Mouse (Mus musculus) heart, adult 2 months (tissue): ENCODE data around the gene Tnfsf8. TPM values are rescaled to one million over a fixed set of nuclear protein-coding genes. Genes with fewer than 3 reads are reported as not detected.

ENCODE experiments used
- DNase-seq, 2 experiments: peaks; one replicate each; pipeline ENCODE4 v3.0.0; 2021
- H3K27ac ChIP-seq: fragments of 200-600 bp; 2 replicates; pipeline ENCODE4 v1.8.1; 2022
- H3K27me3 ChIP-seq: fragments of 200-500 bp; 2 replicates; pipeline ENCODE4 v1.6.1; 2012; ENCODE audit warnings: mild to moderate bottlenecking, low read length, inconsistent platforms, mixed read lengths; ENCODE audit not compliant: control insufficient read depth, insufficient read depth
- H3K36me3 ChIP-seq: fragments of 200-500 bp; 2 replicates; pipeline ENCODE4 v1.6.1; 2012; ENCODE audit warnings: low read length, inconsistent platforms; ENCODE audit not compliant: control insufficient read depth, insufficient read depth
- H3K4me1 ChIP-seq: fragments of 200-500 bp; 2 replicates; pipeline ENCODE4 v1.6.1; 2011; ENCODE audit warnings: low read length; ENCODE audit not compliant: control insufficient read depth, insufficient read depth
- H3K4me3 ChIP-seq: fragments of 200-600 bp; 2 replicates; pipeline ENCODE4 v1.8.1; 2022
- H3K79me2 ChIP-seq: fragments of 200-500 bp; replicated peaks from 2 replicates; pipeline ENCODE4 v1.6.1; 2012; ENCODE audit warnings: mild to moderate bottlenecking, inconsistent platforms, low read length, moderate library complexity, mixed read lengths; ENCODE audit not compliant: control insufficient read depth, insufficient read depth
- H3K9ac ChIP-seq: fragments of 200-500 bp; 2 replicates; pipeline ENCODE4 v1.6.1; 2012; ENCODE audit warnings: low read depth, mild to moderate bottlenecking, control low read depth, inconsistent platforms, low read length, mixed read lengths
- CTCF ChIP-seq: fragments of 200-600 bp; IDR thresholded peaks from 2 replicates; pipeline ENCODE4 v1.8.1; 2022; ENCODE audit warnings: antibody characterized with exemption, mild to moderate bottlenecking, moderate library complexity
- EP300 ChIP-seq: fragments of 200-500 bp; IDR thresholded peaks from 2 replicates; pipeline ENCODE4 v1.6.1; 2011; ENCODE audit warnings: low read depth, low read length, control low read depth; ENCODE audit not compliant: insufficient read depth
- POLR2A ChIP-seq: fragments of 200-500 bp; IDR thresholded peaks from 2 replicates; pipeline ENCODE4 v1.6.1; 2011; ENCODE audit warnings: mild to moderate bottlenecking, low read depth, low read length, control low read depth; ENCODE audit not compliant: insufficient read depth
- WGBS: fragments of 180-500 bp; shearing (Covaris S2); methylation state at CpG from one replicate; pipeline ENCODE4 v1.1.7; 2018; 5-methylcytosine and 5-hydroxymethylcytosine counted together
- intact Hi-C: fragments of 180-260 bp; cut with DNase I; formaldehyde crosslinking; loops from one replicate; pipeline ENCODE4 v1.15.1; 2025
- polyA plus RNA-seq: library from polyadenylated mRNA; depleted of rRNA; stranded (reverse); fragments of >200 nt; gene quantifications from 2 replicates; pipeline ENCODE4 v1.2.3, GENCODE M21; 2012
- total RNA-seq, 2 experiments: library from RNA; stranded (reverse); gene quantifications; 2 replicates each; pipeline ENCODE4 v1.2.3; 2021

Gene Tnfsf8
- total and polyA plus RNA-seq, 3 experiments, result 0.06 TPM; not detected in 2

DNA sequence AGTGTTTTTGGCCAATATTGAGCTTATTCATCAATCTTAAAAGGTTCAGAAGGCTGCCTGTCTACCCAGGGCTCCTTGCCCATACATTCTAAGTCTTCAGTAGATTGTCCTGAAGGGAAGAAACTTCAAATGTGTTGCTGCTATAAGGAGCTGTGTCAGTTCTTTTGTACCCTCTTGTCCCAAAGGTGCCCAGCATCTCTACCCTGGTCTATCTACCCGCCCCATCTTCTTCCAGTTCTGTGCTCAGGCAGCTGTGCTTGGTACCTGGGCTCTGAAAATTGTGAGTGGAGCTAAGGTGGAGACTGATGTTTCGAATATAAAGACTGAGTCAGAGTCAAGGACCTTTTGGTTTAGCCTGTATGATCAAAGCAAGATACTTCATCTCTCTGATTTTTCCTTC, 11.1 kb downstream of the Tnfsf8 start:
- H3K79me2 ChIP-seq, result no peaks in the 10 kb centered on the region
- H3K27me3 ChIP-seq, result no peaks in the 10 kb centered on the region; the same call in 1 of the 2 replicates
- H3K4me3 ChIP-seq, result no peak overlapping the region
- H3K36me3 ChIP-seq, result no peaks in the 10 kb centered on the region
- WGBS, result 74% methylated on average over 2 of the region's 2 CpGs
- no peak for DNase-seq
- TF ChIP-seq CTCF, result no peak
- H3K27ac ChIP-seq, result no peak overlapping the region
- H3K4me1 ChIP-seq, result no peaks in the 10 kb centered on the region
- intact Hi-C loops, result no loop called here
- H3K9ac ChIP-seq, result no peak overlapping the region

DNA sequence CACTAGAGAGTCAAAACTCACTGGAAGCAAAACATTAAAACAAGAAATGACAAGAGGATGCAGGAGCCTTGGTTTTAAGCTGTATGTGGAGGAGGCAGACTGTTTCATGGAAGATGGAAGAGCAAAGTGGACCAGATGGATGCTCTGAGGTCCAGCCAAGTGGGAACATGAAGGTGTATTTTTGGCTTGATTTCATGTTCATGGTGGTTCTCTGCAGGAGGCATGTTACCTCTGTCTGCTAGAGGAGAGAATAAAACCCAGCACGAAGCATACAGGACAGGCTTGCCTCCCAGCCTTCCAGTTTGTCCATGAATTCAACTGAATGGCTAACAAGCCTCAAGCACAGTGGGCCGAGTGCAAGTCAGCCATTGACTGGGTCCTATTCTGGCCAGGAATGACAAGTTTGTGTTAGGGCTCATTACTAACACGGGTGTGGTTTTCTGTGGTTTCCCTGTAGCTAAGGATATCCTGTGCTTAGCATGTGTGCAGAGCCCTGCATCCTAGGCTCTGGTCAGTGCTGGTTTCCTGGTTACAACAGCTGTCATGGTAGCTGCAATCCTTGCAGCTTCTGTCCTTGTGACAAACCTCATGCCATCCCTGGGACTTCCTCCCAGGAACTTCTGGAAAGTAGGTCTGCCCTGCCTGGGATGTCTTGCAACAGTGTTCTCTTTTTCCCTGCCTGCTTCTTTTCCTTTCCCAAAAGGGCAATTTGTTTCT, 14.1 kb downstream of the Tnfsf8 start:
- WGBS, result 60% methylated on average over 3 of the region's 3 CpGs
- Histone ChIP-seq H3K4me3 (no peak overlapping the region), H3K27ac (no peak overlapping the region), H3K9ac (no peak overlapping the region), H3K27me3 (no peaks in the 10 kb centered on the region; the same call in 1 of the 2 replicates), H3K79me2 (no peaks in the 10 kb centered on the region), H3K4me1 (no peaks in the 10 kb centered on the region), H3K36me3 (no peaks in the 10 kb centered on the region)
- TF ChIP-seq EP300 (no peak), CTCF (no peak), POLR2A (no peak)
- intact Hi-C loops, result no loop called here
- no peak for DNase-seq

GRCm38 (mm10) chr4:63845760-63846159, 15.4 kb downstream of the Tnfsf8 start:
- Histone ChIP-seq H3K9ac (no peak overlapping the region), H3K27me3 (no peaks in the 10 kb centered on the region; the same call in 1 of the 2 replicates), H3K4me3 (no peak overlapping the region), H3K27ac (no peak overlapping the region), H3K36me3 (no peaks in the 10 kb centered on the region), H3K4me1 (no peaks in the 10 kb centered on the region), H3K79me2 (no peaks in the 10 kb centered on the region)
- intact Hi-C loops, result loop anchor here (2.0 kb wide), 2 partner anchors 159 to 337 kb away; no protein-coding TSS in a partner anchor
- 53% methylated on average over 2 of the region's 2 CpGs for WGBS
- TF ChIP-seq POLR2A (no peak), EP300 (no peak), CTCF (no peak)
- no peak for DNase-seq

DNA sequence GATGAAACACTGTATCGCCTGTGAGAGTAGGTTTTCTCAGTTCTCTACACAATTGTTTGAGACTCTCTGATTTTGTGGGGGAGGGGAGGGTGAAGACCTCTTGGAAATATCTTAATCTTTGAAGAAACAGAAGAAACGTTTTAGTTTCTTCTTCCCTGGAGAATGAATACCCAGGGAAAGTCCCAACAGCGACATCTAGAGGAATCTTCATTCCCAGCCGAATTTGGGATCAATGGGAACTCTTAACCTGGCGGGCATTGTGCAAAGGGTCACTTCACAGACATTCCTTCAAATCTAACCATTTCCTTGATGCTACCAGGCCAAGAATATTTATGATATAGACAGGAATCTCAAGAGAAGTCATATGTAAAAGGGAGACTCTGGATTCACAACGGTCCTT, 17.2 kb downstream of the Tnfsf8 start:
- H3K9ac ChIP-seq, result no peak overlapping the region
- no peak overlapping the region for H3K4me3 ChIP-seq
- H3K27me3 ChIP-seq, result no peaks in the 10 kb centered on the region; the same call in 1 of the 2 replicates
- no peaks in the 10 kb centered on the region for H3K79me2 ChIP-seq
- TF ChIP-seq CTCF (peak; percentile 77), POLR2A (no peak)
- DNase-seq, result no peak
- 26% methylated on average over 6 of the region's 6 CpGs for WGBS
- no peaks in the 10 kb centered on the region for H3K4me1 ChIP-seq
- intact Hi-C loops, result loop anchor here (2.0 to 5.0 kb wide), 3 partner anchors 157 to 427 kb away; no protein-coding TSS in a partner anchor
- H3K36me3 ChIP-seq, result no peaks in the 10 kb centered on the region
- H3K27ac ChIP-seq, result no peak overlapping the region

DNA sequence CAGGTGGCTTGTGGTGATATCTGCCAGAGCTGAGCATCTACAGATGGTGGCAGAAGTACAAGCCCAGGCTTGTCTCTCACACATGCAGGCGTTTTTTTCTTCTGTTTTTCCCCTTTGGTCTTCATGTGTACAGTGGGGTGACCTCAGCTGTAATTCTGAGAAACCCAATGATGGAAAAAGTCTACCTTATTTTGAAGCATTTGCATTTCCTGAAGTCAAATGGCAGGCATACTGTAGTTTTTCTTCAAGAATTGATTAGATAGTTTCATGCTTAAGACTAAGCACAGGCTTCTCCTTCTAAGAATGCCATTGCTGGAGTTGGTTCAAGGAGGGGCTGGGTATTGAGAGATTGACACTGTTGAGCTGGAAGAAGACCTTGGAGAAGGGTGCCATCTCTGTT, 18.9 kb downstream of the Tnfsf8 start:
- intact Hi-C loops, result loop anchor here (5.0 kb wide), 1 partner anchor 425 kb away; no protein-coding TSS in a partner anchor
- no peaks in the 10 kb centered on the region; the same call in 1 of the 2 replicates for H3K27me3 ChIP-seq
- H3K4me1 ChIP-seq, result no peaks in the 10 kb centered on the region
- 43% methylated on average over 1 of the region's 1 CpGs for WGBS
- no peaks in the 10 kb centered on the region for H3K36me3 ChIP-seq
- TF ChIP-seq POLR2A, result no peak
- TF ChIP-seq CTCF, result no peak
- no peak for TF ChIP-seq EP300
- no peak overlapping the region for H3K4me3 ChIP-seq
- H3K27ac ChIP-seq, result no peak overlapping the region
- DNase-seq, result no peak
- no peaks in the 10 kb centered on the region for H3K79me2 ChIP-seq
- H3K9ac ChIP-seq, result no peak overlapping the region

- Histone ChIP-seq H3K9ac (no peak overlapping the region), H3K4me1 (no peaks in the 10 kb centered on the region), H3K27me3 (no peaks in the 10 kb centered on the region), H3K27ac (no peak overlapping the region), H3K79me2 (no peaks in the 10 kb centered on the region), H3K4me3 (no peak overlapping the region), H3K36me3 (no peaks in the 10 kb centered on the region)
- TF ChIP-seq EP300 (no peak), CTCF (peak; percentile 49)
- intact Hi-C loops, result loop anchor here (5.0 kb wide), 1 partner anchor 423 kb away; no protein-coding TSS in a partner anchor
- 16% methylated on average over 5 of the region's 5 CpGs for WGBS
- DNase-seq, result peak; percentile 17 to 23
These were observed 20.7 kb downstream of the Tnfsf8 start for GRCm38 (mm10) chr4:63840457-63840856.
